Mouse (Mus musculus): ENCODE data around the gene Gmnn.

DNA sequence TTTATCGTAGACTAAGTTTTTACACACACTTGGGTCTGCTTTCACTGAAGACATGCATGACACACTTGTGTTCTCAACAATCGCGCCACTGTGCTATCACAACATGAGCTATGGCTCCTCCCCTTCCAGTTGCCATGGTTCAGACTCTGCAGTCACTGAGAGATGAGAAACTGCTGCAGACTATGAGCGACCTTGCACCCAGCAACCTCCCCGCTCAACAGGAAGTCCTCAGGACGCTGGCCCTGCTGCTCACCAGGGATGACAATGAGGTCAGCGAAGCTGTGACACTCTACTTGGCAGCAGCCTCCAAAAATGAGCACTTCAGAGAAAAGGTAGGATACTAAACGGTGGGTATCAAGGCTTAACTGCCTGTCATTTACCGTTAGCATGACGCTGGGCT lies 40.2 kb downstream of the Gmnn start:
- TF ChIP-seq CTCF (IDR thresholded peaks at IDR 0.05; ENCODE audit: low read depth) (no peak), EP300 (IDR thresholded peaks at IDR 0.05; ENCODE audit: low read depth) (no peak)

Data from heart, postnatal 0 days (tissue).